Mouse (Mus musculus): ENCODE results near the gene Rabl3.
A peak's percentile ranks its signal among the peaks of the same experiment; 100 is the strongest.

Rabl3 gene

GRCm38 (mm10) chr16:37539611-37540580, at the start of gene Rabl3, which contains the start of gene Gtf2e1:
TSS of gene Rabl3 (plus strand) at chr16:37539885.
TSS of gene Gtf2e1 (minus strand) at chr16:37539789.
- DNase-seq (ENCODE audit: low spot score): peak; percentile 98

DNA sequence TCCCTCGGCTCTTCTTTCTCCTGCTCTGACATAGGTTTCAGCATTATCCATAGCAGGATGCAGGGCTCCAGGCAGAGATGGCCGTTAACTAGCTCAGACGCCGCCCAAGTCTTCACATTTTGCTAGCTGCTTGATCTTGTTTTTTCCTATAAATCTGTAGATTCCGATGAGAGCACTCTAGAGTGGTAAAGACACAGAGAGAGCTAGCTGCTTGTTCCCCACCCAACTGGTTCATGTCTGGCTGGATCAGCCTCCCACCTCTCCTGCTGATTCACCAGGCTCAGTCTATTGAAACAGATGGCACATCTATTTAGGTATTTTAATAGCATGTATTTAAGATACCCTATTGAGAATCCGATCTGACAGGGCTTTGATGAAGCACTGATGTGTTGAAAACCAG, 44.7 kb upstream of the Rabl3 start:
- DNase-seq (ENCODE audit: low spot score): peak; percentile 39

DNA sequence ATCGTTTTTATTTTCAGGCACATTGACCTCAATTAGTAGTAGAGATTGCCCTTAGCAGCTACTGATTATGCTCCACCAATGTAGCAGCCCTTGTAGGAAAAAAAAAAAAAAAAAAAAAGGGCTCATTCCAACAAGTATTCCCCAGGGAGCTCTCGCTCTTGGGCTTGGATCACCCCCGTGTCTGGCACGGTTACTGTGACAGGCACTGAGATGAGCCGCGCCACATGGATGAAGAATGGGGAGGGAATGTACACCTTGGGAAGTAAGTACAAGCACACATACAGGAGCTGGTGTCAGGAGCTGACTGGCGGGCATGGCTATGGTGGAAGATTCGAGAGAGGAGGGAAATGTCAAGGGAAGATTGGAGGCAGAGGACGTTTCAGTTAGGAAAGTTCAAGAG, 41.1 kb upstream of the Rabl3 start:
- DNase-seq (ENCODE audit: low spot score): no peak

DNA sequence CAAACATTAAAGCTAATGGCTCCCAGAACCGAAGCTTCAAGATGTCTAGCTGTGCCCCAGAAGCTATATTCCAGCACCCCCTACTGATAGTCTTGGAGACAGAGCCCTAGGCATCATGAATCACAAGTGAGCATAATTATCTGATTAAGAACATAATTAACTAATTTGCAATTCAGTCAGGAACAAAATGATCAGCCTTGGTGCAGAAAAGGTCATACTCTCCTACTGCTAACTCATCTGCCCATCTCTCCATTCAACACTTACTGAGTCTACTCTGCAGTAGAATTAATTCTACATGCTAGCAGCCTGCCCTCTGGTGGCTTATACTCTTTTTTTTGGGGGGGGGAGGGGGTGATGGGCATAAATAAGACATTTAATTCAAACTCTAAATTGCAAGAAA, 35.2 kb upstream of the Rabl3 start:
- no peak for DNase-seq (ENCODE audit: low spot score)

DNA sequence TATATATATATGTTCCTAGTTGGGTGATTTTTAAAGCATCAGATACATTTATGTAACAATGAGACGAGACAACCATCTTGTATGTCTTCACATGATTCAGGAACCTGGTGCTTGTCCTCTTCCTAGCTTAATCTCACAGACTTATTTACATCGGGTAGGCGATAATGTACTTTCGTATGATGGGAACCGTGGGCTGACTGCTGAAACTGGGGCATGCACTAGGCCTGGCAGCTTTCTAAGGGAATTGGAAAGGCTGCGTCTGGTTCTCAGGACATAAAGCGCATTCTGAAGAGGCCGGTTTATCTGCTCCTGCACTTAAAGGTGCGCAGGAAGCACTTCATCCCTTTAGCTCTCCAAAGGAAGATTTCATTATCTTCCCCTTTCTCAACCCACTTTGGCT, 32.9 kb upstream of the Rabl3 start:
- no peak for DNase-seq (ENCODE audit: low spot score)

- DNase-seq (ENCODE audit: low spot score): no peak
Measured at GRCm38 (mm10) chr16:37511489-37511888, 28.2 kb upstream of the Rabl3 start.

GRCm38 (mm10) chr16:37514644-37515043, 25.0 kb upstream of the Rabl3 start:
- no peak for DNase-seq (ENCODE audit: low spot score)

DNA sequence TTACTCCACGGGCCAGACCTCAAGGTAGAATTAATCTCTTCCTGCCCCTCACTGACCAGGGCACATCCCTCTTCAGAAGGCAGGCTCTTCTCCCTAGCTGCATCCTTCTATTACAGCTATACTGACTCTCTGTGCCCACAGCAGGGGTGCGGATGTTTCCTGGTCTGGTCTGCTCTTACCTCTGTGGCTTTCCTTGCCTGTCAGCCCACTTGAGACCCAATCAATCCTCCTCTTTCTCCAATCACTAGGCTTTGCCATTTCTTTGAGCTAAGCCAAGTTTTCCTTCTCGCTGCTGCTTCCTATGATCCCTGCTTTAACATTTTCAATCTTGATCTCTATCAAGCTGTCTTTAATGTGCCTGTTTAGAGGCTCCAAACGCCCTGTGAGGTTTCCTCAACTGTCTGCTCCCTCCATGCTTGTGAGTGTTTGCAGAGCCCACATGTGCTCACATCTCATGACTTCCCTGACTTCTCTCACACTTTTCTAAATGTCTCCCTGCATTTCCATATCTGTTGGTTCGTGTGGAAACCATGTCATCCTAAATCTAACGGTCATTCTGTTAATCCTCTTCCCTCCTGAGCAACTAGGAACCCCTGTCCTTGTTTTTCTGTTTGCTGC, 23.2 kb upstream of the Rabl3 start:
- DNase-seq (ENCODE audit: low spot score): no peak

- no peak for DNase-seq (ENCODE audit: low spot score)
Measured at GRCm38 (mm10) chr16:37517596-37518211, 22.0 kb upstream of the Rabl3 start.

DNA sequence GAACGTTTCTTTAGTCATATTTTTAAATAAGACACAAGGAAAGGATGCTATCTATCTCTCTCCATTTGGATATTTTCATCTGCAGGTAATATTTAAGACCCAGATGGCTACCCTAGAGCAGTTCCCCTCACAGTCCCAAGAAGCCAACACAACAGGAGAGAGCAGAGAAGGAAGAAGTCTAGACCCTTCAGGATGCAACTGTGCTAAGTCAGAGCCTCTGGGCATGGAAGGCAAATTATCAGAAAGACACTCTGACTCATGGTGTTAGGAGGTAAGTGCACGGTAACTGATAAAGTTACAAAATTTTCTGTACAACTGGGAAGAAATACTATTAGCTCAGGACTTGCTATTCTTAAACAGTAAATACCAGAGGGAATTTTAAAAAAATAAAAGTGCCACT, 21.0 kb upstream of the Rabl3 start:
- no peak for DNase-seq (ENCODE audit: low spot score)

DNA sequence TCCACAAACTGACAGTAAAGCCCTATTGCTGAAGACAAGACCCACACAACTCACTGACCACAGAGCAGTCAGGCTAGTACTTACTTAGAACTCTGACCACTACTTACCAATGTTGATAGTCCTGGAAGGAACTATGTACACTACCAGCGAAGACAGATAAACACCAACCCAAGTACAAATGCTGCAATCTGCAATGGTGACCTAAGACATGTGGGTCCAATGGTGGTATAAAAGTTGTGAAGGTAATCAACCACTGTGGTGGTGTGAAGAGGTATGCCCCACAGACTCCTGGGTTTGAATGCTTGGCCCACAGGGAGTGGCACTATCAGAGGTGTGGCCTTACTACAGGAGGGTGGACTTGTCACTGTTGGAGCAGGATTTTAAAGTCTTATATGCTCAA, 20.0 kb upstream of the Rabl3 start:
- DNase-seq (ENCODE audit: low spot score): no peak

- DNase-seq (ENCODE audit: low spot score): no peak
Measured at GRCm38 (mm10) chr16:37520190-37521040, 19.3 kb upstream of the Rabl3 start.

GRCm38 (mm10) chr16:37522100-37522697, 17.5 kb upstream of the Rabl3 start:
- no peak for DNase-seq (ENCODE audit: low spot score)

DNA sequence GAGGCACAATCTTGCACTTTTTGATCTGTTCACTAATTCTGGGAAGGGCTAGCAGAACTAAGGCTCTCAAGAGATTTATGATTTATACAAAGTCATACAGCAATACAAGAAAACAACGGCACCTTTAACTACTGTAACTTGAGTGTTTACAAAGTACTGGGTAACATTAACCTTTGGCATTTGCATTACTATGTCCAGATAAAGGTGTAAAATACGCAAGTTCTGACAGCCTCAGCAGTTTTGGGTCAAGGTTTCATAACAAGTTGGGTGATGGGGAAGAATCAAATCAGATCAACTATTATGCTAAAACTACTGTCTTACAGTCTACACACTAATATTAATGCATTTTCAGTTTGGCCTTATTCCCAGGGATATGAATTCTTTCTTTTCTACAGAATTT, 14.6 kb upstream of the Rabl3 start:
- DNase-seq (ENCODE audit: low spot score): no peak

- DNase-seq (ENCODE audit: low spot score): no peak
Measured at GRCm38 (mm10) chr16:37526688-37527223, 12.9 kb upstream of the Rabl3 start.

DNA sequence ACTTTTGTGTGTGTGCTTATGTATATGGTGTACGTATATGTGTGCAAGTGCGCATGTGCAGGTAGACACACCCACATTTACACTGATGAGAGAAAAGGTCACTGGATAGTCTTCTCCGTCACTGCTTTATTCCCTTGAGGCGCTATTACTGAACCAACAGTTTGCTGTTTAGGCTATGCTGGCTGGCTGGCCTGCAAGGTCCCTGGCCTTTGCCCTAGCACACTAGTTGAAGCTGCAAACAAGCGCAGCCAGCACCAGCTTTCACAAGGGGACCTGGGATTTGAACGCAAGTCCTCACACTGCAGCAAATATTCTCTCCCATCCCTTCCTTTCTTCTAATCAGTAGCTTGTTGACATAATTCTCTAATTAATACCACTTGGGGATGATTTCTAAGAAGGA, 9.5 kb upstream of the Rabl3 start:
- no peak for DNase-seq (ENCODE audit: low spot score)

GRCm38 (mm10) chr16:37532046-37532445, 7.6 kb upstream of the Rabl3 start:
- DNase-seq (ENCODE audit: low spot score): no peak

GRCm38 (mm10) chr16:37533369-37534068, 6.2 kb upstream of the Rabl3 start:
- no peak for DNase-seq (ENCODE audit: low spot score)

DNA sequence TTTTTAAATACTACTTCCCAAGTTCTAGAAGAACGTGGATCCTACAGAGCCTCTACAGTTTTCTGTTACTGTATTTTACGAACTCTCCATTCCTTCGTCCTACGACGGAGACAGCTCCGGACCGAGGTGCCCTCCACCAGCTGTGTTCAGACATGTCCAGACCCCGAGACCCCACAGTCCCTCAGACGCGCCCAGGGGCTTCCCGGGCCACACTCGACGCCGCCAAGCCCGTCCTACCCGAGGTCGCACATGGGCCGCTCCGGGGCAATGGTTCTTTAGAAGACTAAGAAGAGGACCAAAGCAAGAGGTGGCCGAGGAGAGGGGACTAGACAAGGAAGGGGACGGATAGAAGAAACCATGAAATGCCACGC, 460 bp upstream of the Rabl3 start:
- no peak for DNase-seq (ENCODE audit: low spot score)

- no peak for DNase-seq (ENCODE audit: low spot score)
Measured at GRCm38 (mm10) chr16:37540776-37541175, 1.1 kb downstream of the Rabl3 start.

DNA sequence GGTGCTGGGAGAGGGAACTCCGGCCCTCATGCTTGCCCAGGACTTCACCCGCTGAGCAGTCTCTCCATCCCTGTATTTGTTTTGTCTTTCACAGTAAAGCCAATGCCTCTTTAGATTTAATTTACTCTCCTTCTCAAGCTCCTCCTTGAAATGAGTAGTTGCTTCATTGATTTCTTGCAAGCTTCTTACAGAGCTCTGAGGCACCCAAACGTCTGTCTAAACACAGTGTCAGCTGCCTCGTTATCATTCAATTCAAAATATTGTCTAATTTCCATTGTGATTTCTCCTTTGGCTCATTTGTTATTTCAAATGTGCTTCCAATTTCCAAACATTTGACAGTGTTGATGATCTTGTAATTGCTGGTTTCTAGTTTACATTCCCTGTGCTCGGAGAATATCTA, 6.6 kb downstream of the Rabl3 start:
- DNase-seq (ENCODE audit: low spot score): no peak
